Mouse (Mus musculus) brain, embryonic 18.5 days (tissue): ENCODE results near the gene Cog3.

Experiments
- DNase-seq: peaks from one replicate; pipeline ENCODE4 v3.0.0-alpha.2; 2012; ENCODE audit warnings: low read depth, low spot score

Cog3 gene

DNA sequence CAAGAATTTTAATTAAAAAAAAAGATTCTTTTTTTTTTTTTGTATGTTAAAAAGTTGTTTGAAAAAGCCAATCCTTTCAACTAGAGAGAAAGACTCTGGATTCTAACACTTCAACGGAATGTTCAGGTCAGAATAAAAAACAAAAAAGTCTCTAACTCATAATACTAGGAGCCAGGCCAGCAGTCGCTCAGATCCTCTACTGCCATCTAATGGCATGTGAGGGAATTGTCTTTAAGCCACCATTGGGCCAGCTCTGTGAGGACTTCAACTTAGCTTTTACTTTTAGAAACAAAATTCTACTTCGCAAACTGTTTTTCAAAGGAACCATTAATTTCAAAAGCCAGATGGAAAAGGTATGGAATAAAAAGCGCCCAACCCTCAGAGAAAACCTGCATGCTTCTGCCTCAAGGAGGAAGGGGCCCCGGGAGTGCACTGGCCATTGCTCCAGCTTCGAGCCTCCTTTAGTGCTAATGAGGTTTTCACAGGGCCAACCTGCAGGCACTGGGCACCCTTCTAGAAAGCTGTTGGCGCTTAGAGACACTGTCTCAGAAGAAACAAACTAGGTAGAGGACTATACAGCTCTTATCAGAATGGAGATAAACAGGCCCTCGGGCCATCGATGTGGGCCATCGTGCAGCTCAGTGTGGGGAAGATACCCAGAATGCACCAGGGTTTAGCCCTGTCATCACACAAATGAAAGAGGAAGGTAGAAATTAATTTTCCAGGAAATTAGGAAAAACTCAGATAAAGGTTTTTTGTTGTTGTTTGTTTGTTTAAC, 6.9 kb upstream of the Cog3 start:
- no peak for DNase-seq

DNA sequence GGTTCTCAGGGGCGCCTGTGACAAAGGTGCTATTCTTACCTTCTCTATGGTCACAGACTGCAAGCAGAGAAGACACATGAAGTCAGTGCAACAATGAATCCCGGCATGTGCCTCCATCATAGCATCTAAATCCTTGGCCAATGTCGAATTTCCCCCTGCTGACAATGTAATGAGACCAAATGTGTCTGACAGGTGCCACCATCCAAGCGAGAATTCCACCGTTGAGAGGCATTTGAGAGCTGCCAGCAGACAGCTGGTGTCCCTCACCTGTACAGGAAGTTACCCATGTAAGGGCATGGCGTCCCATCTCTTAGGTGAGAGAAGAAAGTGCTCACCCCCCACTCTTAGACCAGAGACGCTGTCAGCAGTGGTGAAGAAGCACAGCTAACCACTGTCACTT, 4.1 kb upstream of the Cog3 start:
- DNase-seq, result no peak

DNA sequence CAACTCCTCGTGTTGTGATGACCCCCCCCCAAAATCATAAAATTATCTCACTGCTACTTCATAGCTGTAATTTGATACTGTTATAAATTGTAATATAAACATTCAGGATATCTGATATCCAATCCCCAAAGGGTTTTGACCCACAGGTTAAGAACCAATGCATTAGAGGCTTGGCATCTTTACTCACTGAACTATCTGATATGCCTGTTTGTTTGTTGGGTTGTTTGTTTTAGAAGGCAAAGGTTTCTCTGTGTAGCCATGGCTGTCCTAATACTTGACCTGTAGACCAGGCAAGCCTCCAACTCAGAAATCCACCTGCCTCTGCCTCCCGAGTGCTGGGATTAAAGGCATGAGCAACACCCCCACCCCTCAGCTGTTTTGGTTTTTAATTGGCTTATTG, 3.5 kb upstream of the Cog3 start:
- no peak for DNase-seq

DNA sequence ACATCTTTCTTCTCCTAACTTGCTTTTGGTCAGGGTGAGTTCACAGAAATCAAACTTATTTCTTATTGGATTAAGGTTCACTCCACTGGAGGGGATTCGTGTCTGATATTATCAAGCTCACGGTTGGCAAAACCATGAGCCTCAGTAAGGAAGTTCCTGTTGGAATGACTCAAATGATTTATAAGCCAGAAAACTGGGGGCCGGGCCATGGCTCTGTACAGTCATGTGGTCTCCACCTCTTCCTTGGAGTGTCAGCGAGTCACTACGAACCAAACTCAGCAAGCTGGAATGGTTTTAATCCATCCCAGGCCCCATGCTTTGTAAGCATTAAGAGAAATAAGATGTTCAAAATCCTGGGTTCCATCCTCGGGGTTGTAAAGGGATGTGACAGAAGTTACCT, 2.7 kb upstream of the Cog3 start:
- DNase-seq, result no peak

DNA sequence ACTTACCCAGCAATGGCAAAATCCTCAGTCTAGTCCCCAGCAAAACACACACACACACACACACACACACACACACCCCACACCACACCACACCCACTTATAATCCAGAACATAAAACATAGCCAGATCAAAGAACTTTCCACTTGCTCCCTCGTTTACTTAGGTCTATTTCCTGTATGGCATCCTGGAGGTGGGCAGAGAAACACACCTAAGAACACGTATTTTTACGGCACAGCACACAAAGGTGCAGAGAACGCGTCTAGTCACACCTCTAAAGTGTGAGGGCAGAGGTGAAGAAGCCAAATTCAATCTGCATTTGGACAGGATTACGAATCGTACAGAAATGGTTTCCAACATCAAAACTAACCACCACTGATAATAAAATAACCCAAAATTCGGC, 1.1 kb downstream of the Cog3 start:
- no peak for DNase-seq

DNA sequence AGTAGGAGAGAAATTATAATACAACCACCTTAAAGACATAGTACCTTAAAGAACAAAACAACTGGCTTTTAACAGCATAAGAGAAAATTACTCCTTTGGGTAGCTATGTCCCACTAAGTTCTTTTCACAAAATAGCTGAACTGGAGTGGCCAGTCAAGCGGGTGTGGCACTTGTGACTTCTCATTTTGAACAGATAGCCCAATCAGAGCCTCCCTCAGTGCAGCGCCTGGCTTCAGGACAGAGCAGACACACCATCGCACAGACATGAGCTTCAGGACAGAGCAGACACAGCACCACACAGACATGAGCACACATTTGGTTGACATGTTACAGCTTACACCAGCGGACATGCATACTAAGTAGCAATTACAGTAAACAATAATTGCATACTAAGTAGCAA, 3.3 kb downstream of the Cog3 start:
- DNase-seq, result no peak

DNA sequence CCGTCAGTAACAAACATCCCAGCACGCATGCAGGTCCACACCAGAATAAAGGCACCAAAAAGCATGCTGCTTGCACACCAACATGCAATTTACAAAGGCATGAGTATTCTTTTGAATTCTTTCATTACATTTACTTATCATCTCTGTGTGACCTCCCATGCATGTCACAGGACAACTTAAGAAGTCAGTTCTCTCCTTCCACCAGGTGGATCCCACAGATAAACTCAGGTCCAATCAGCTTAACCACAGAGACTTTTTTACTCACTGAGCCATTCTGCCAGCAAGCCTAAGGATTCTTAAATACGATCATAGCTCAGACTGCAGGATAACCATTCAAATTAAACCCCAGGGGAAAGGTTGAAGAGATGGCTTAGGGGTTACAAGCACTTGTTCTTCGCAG, 5.2 kb downstream of the Cog3 start:
- no peak for DNase-seq

DNA sequence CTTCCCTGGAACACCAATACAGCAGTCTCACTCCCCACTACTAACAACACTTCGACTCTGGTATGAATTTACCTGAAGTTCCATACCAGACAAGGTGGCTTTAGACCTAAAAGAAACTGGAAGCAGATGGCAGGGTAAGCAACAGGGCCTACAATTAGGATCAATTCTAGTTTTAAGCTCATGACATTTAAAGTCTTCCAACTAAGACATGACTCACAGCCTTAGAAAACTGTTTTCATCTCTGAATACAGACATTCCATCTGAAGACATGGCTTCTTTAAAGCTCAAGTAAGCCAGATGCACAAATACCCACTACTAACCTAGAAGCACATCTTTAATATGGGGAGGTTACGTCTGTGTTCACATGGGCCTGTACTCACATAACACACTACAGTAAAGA, 6.4 kb downstream of the Cog3 start:
- DNase-seq, result no peak

DNA sequence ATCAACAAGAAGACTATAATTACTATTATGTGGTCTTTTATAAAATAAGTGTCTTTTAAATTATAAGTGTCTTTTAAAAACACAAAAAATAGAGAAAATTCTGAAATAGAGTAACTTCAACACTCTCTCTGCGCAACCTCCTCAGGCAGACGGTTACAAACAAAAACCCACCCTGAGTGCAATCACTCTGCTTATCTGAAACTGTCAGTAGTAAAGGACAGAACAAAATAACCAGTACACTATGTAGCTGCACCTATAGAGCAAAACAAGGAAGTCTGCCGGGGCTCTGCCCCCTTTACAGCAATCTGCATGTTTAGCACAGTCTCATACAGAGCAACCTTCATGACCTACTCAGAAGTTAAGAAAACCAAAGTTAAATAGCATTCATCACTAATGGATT, 12.4 kb downstream of the Cog3 start:
- DNase-seq, result no peak

DNA sequence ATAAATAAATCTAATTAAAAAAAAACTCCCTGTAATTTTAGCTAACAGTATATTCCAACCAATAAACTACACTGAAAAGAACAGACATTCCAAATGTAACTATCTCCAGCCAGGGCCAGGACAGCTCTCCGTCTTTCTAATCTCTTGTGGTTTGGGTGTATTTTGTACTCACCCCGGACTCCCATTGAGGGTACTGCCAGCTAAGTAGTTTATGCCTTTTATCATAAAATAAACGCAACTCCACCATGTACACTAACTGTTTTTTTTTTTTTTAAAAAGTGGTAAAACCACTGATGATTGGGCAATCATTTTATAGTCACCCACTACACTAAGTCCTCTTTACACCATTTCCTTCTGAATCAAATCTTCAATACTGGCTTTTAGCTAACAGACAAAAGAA, 18.7 kb downstream of the Cog3 start:
- DNase-seq, result no peak

DNA sequence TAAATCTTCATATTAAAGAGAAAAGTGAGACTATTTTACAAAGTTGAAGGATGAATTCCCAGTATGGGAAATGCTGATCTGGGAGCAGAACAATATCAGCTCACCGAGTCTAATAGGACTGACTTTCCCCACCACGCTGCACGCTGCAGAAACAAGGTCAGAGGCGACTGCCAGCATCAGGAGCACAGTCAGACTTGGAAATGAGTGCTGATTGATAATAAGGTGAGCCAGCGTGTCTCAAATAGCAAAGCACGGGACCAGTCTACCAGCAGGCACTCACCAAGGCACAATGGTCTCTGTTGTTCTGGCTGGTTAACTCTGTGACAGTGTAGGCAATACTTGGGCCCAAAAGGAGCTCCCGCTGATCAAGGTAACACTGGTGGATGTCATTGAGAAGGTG, 21.7 kb downstream of the Cog3 start:
- no peak for DNase-seq

DNA sequence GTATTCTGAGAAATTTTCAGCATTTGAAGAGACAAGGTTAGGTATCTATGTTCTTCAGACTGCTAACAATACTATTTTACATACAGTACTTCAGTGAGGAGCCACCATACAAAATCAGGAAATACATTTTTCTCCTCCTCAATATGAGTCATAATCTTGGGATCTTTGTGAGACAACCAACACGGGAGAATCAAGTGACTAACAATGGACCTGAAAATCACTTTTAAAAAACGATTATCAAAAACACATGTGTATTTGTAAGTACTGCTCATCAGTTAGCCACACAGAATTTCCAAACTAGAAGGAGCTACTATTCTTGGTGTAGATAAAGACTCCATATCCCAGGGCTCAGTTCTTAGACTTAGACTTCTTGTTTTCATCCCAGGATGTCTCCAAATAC, 23.0 kb downstream of the Cog3 start:
- DNase-seq, result no peak

DNA sequence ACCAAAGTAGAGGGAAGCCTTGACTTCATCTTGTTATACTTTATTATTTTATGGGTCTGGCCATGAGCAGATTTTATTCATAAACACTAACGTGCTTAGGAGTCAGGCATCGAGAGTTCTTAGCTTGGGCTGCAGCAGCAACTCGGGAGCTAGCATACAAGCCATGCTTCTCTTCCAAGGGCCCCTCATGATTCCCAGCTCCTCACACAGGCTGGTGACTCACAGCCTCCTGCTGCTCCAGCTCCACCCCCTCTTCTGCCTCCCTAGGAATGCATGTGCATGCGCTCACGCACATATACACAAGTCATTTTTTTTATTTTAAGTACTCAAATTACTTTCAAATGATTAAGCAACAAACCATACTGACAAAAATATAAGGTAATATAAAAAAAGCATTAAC, 26.2 kb downstream of the Cog3 start:
- no peak for DNase-seq

DNA sequence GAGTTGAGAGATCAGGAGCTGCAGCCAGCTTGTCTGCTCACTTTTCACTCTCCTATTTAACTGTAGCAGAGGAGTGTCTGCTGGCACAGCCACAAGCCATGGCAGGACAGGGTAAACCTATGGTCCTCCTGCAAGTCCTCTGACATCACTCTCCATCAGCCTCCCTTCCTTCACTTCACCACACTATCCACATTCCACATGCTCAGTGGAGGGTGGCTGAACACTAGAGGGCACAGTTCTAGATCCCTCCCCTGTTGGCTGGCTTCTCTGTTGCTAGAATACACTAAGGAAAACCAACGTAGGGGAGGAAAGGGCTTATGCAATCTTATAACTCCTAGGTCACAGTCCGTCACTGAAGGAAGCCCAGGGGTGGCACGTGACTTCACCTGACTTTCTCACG, 27.3 kb downstream of the Cog3 start:
- DNase-seq, result no peak

DNA sequence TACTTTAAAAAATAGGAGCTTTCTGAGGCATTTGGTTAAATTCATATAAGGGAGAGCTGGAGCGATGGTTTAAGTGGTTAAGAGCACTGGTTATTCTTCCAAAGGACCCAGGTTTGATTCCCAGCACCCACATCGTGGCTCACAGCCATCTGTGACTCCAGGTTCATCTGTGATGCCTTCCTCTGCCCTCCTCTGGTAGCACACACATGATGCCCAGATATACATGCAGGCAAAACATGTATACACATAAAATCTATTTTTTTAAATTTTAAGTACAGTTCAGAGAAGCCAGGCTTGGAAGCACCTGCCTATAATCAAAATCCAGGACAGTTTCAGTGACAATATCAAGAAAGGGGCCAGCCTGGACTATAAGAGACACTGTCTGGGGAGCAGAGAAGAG, 31.5 kb downstream of the Cog3 start:
- DNase-seq, result no peak

DNA sequence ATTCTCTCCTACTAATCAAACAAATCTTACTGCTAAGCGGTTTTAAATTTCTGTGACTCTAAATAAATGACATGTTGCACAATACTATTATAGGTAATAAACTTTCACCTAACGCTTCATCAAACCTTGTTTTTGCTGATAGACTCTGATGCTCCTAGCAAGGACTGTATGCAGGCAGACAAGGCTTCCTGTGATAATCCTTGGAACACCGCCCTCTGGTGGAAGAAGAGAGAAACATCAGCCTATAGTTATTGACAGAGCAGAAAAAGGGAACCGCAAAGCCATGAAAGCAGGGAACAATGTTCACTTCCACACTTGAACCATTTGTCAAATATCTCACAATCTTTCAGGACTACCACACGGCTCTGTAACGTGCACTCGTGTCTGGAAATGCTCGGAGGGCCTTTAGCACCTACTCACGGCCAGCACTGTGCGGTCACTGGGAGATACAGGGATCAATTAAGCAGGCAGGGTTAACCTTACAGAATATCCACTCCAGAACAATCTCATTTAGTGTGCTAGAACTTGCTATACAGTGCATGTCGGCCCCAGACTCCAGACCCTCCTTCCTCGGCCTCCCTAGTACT, 32.2 kb downstream of the Cog3 start:
- peak; percentile 65 for DNase-seq

DNA sequence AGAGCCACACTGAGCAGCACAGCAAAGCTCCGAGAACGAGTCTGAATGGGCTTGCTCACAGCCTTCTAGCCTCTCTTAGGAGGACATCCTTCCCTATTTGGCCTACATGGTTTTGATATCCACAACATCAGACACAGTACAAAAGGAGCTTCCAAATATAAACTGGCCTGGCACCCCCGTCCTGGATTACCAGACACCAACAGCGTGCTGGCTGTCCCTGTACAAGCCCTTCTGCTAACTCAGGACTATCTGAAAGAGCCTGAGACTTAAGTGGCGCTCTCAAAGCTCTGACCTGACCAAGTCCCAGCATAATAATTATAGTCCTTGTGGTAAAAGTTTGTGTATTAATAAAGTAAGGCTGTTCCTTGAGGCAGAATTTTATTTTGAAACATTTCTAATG, 34.2 kb downstream of the Cog3 start:
- no peak for DNase-seq

DNA sequence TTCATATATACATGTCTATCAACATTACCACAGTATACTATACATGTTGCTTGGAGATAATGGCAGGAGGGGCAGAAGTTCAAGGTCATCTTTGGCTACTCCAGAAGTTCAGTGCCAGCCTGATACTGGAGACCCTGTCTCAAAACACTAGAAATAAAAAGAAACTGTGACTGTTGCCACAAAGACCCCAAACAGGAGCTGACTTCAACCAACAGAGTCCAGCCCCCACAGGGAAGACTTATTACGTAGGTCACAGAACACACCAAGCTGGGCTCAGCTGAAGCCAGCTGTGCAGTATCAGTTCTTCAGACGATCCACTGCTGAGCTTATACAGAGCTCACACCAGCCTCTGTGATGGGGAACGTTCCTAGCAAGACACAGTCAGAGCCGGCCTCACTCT, 37.9 kb downstream of the Cog3 start:
- no peak for DNase-seq

DNA sequence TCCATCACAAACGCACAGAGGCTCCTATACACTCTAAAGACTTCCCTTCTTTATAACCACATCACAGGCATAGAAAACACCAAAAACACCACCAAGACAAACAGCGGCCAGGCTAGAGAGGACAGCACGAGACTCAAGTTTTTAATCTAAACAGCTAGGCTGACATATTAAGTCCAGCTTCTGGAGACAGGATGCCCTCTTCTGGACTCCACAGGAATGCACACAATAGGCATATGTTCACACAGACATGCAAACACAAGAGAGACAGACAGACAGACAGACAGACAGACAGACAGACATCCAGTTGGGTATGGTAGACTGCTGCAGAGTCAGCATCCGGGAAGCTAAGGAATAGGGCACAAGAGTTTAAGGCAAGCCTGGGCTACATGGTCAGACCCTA, 40.7 kb downstream of the Cog3 start:
- DNase-seq, result no peak

DNA sequence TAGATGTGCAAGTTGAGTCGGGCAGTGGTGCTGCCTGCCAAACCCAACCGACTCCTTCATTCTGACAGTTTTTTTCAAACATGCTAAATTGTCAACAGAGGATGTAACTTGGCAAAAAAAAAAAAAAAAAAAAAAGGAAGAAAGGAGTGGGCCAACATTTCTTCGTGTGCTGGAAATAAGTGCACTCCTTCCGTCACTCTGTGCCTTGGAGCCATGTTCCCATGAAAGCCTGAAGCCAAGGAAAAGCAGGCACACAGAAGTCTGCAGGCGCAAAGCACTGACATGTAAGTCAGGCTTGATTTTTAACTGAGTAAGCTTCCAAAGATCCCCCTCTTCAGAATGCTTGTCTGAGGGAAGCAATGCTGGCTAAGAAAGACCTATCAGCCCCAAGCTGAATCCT, 41.6 kb downstream of the Cog3 start:
- DNase-seq, result no peak

DNA sequence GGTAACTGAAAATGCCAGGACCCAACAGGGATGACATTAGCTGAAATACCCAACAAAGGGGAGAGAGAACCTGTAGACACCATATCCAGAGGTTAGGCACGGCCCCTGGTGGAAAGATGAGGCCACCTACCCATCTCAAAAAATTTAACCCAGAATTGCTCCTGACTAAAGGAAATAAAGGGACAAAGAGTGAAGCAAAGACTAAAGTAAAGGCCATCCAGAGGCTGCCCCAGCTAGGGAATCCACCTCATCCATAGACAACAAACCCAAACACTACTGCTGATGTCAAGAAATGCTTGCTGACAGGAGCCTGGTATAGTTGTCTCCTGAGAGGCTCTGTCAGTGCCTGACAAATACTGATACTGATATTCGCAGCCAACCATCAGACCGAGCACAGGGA, 42.6 kb downstream of the Cog3 start:
- no peak for DNase-seq

DNA sequence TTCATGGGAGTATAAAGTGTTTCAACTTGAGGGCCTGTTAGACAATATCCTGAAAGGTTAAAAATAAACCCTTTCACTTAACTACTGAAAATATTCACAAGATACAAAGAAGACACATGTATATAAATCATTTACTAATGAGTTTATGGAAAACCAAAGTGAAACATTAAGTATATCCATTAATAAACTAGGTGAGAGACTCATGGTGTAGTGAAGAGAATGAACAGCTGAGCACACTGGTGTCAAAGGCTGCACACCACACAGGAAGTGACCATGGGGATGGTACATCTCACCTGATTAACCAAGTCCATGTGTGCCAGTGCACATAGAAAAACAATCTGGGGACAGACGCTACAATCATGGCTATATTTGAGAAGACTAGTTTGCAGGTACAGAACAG, 45.3 kb downstream of the Cog3 start:
- no peak for DNase-seq

DNA sequence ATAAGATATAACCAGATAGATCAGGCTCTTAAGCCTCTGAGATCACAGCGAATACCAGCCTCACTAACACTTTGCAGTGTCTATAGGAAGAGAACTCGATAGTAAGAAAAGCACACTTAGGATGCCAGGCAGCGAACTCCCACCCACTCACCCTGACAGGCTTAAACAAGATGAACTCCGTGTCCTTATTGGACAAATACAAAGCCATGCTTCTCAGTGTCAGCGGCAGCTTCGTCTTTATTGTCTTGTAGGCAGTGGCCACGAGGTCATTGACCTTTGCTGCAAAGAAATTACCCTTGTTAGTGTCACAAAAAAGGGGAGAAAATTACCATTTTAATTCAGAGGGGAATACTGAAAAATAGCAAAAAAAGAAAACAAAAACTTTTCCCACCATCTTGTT, 46.5 kb downstream of the Cog3 start:
- DNase-seq, result no peak

DNA sequence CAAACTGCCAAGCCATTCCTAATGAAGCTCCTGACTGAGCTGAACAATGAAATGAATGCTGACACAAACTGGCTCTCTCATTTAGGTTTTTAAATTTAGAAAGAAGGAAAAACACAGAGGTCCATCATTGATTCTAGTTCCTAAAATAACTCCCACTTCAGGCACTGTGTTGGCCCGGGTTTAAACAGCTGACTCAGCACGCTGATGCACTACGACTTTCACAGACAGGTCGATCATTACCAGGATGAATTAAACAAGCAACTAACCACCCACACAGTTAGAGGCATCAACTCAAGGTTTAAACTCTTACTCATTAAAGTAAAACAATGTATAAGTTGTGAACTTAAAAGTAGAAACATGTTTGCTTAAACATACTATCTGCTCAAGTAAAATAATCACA, 47.7 kb downstream of the Cog3 start:
- DNase-seq, result no peak
